12 mouse cellular contexts compared by ENCODE assay signal in genomic region chr1:180274725-180275308, GRCm38 (mm10). TPM values are rescaled to one million over a fixed set of nuclear protein-coding genes. Genes with fewer than 3 reads are reported as not detected.
A peak's percentile ranks its signal among the peaks of the same experiment; 100 is the strongest.
DNase-seq lines count a peak whose midpoint lies in the region; ATAC-seq and TF ChIP-seq lines count a peak whose summit lies in the region.
"Had no signal": no experiment of that assay in that cellular context is flagged by ENCODE, and none has a peak within 500 bp of the region (broad histone marks: within the 10 kb centered on the region; RNA-seq: fewer than 3 reads in every experiment).

No protein-coding gene starts in this region.

- 18% methylated on average over 10 of the region's 10 CpGs for WGBS in cerebellum, adult 2 months
- WGBS in heart, embryonic 13.5 days, result 50% methylated on average over 10 of the region's 10 CpGs

- intact Hi-C loops in left cerebral cortex, postnatal 4 days (cut with DNase I), result no loop called here
- intact Hi-C loops in left cerebral cortex, adult 2 months (cut with DNase I), result no loop called here

- TF ChIP-seq POLR2A in cerebellum, adult 2 months (IDR thresholded peaks at IDR 0.05; ENCODE audit: borderline replicate concordance, insufficient read depth, low read length), result no peak

- peak; percentile 39 for DNase-seq in left cerebral cortex, postnatal 4 days
- DNase-seq in left cerebral cortex, adult 2 months (ENCODE audit: extremely low spot score in 1 of 2, low spot score in 2 of 2), result no peak
- peak; percentile 83 to 92 for DNase-seq in cerebellum, adult 2 months
- DNase-seq in skeletal muscle tissue, adult 2 months (ENCODE audit: low read depth, low spot score), result peak; percentile 47
- no peak for DNase-seq in layer of hippocampus, postnatal 36 days
- DNase-seq in adrenal gland, postnatal 10 days, result no peak
- DNase-seq: kidney, adult 18-20 months; spleen, adult 18-20 months had no signal

- ATAC-seq in heart, embryonic 13.5 days (ENCODE audit: extremely low read depth, insufficient number of reproducible peaks, low FRiP score, low TSS enrichment), result no peak

- no peak overlapping the region for H3K4me2 ChIP-seq in heart, embryonic 13.5 days
- H3K4me2 ChIP-seq: embryonic facial prominence, embryonic 15.5 days; neural tube, embryonic 13.5 days had no signal

- no peaks in the 10 kb centered on the region for H3K36me3 ChIP-seq in heart, embryonic 13.5 days
- H3K36me3 ChIP-seq: embryonic facial prominence, embryonic 15.5 days; G1E; neural tube, embryonic 13.5 days had no signal

- H3K9ac ChIP-seq in heart, embryonic 13.5 days, result no peak overlapping the region
- H3K9ac ChIP-seq: embryonic facial prominence, embryonic 15.5 days; neural tube, embryonic 13.5 days had no signal

- TF ChIP-seq CTCF in left cerebral cortex, adult 2 months (IDR thresholded peaks at IDR 0.05), result no peak
- TF ChIP-seq CTCF in cerebellum, adult 2 months (IDR thresholded peaks at IDR 0.05; ENCODE audit: borderline replicate concordance, insufficient read depth, low read depth, low read length), result no peak

- peaks cover 7% of the 10 kb centered on the region; the same call in 1 of the 2 replicates for H3K9me3 ChIP-seq in heart, embryonic 13.5 days
- H3K9me3 ChIP-seq: embryonic facial prominence, embryonic 15.5 days; G1E; neural tube, embryonic 13.5 days had no signal

- no peak overlapping the region for H3K27ac ChIP-seq in left cerebral cortex, adult 2 months
- H3K27ac ChIP-seq in cerebellum, adult 2 months (ENCODE audit: insufficient read depth, low read length), result no peak overlapping the region; the same call in 1 of the 2 replicates
- H3K27ac ChIP-seq in heart, embryonic 13.5 days (replicated peaks), result peak overlapping the region; percentile 20; the same call in 1 of the 2 replicates
- H3K27ac ChIP-seq: embryonic facial prominence, embryonic 15.5 days; neural tube, embryonic 13.5 days had no signal

- H3K4me1 ChIP-seq in cerebellum, adult 2 months (ENCODE audit: control insufficient read depth, insufficient read depth, low read length), result peaks cover 14% of the 10 kb centered on the region
- peaks cover 24% of the 10 kb centered on the region for H3K4me1 ChIP-seq in heart, embryonic 13.5 days

- no peaks in the 10 kb centered on the region for H3K27me3 ChIP-seq in cerebellum, adult 2 months (ENCODE audit: control insufficient read depth, insufficient read depth, low read length)
- H3K27me3 ChIP-seq in heart, embryonic 13.5 days (replicated peaks), result no peaks in the 10 kb centered on the region
- H3K27me3 ChIP-seq: embryonic facial prominence, embryonic 15.5 days; neural tube, embryonic 13.5 days had no signal

- no peak overlapping the region for H3K4me3 ChIP-seq in left cerebral cortex, adult 2 months
- H3K4me3 ChIP-seq in cerebellum, adult 2 months (replicated peaks; ENCODE audit: insufficient read depth, low read depth, low read length), result no peak overlapping the region
- H3K4me3 ChIP-seq in heart, embryonic 13.5 days, result no peak overlapping the region
- H3K4me3 ChIP-seq: embryonic facial prominence, embryonic 15.5 days; neural tube, embryonic 13.5 days had no signal

RNA-seq across cellular contexts. Expression of gene Psen2, which starts 11.6 kb away (rescaled TPM):
- total RNA-seq in left cerebral cortex, postnatal 4 days (2021), result 10 to 100 TPM; 17.4 to 21.1 TPM
- total RNA-seq in left cerebral cortex, adult 2 months (2021), result 10 to 100 TPM; 16.8 to 17.5 TPM
- 46.6 and 53.2 TPM in 2 replicates for polyA plus RNA-seq in cerebellum, adult 2 months (2012; rRNA removed)
- 15.8 and 17.3 TPM in 2 replicates for polyA plus RNA-seq in heart, embryonic 13.5 days (2015; fragmentation: Nextera tagmentation; extraction: Ambion mirVana)
- total RNA-seq in layer of hippocampus, postnatal 36 days (2021), result 10 to 100 TPM; 18.8 to 21.0 TPM
- total RNA-seq in adrenal gland, postnatal 10 days (2021), result 10 to 100 TPM; 25.4 to 26.7 TPM

RNA-seq across cellular contexts. Expression of gene Itpkb, which starts 55.5 kb away (rescaled TPM):
- total RNA-seq in left cerebral cortex, postnatal 4 days (2021), result 10 to 100 TPM; 12.1 to 12.3 TPM
- total RNA-seq in left cerebral cortex, adult 2 months (2021), result 10 to 100 TPM; 17.9 to 18.2 TPM
- 31.8 and 34.1 TPM in 2 replicates for polyA plus RNA-seq in cerebellum, adult 2 months (2012; rRNA removed)
- 5.0 and 5.1 TPM in 2 replicates for polyA plus RNA-seq in heart, embryonic 13.5 days (2015; fragmentation: Nextera tagmentation; extraction: Ambion mirVana)
- 10 to 100 TPM; 24.2 to 25.2 TPM for total RNA-seq in layer of hippocampus, postnatal 36 days (2021)
- 10 to 100 TPM; 59.2 to 73.0 TPM for total RNA-seq in adrenal gland, postnatal 10 days (2021)

Comparison
In these comparisons a context has a peak if more than half of its experiments do, and no peak if none do; other contexts are left out.
1. DNase-seq: peak in left cerebral cortex, postnatal 4 days (single experiment), cerebellum, adult 2 months (2 of 2) and skeletal muscle tissue, adult 2 months (single experiment); none in left cerebral cortex, adult 2 months (0 of 2), layer of hippocampus, postnatal 36 days (0 of 2) and adrenal gland, postnatal 10 days (single experiment).